Mouse (Mus musculus): ENCODE measurements around the gene Plaur.

Plaur gene

GRCm38 (mm10) chr7:24462388-24463319 lies at the start of gene Plaur:
TSS of gene Plaur (plus strand) at chr7:24462484.
- in situ Hi-C loops (cut with MboI, MseI) = no loop called here

- in situ Hi-C loops (cut with MboI, MseI) = loop anchor here (10.0 kb wide), 1 partner anchor 449 kb away; no protein-coding TSS in a partner anchor
Measured at GRCm38 (mm10) chr7:24413630-24414029, 48.7 kb upstream of the Plaur start.

DNA sequence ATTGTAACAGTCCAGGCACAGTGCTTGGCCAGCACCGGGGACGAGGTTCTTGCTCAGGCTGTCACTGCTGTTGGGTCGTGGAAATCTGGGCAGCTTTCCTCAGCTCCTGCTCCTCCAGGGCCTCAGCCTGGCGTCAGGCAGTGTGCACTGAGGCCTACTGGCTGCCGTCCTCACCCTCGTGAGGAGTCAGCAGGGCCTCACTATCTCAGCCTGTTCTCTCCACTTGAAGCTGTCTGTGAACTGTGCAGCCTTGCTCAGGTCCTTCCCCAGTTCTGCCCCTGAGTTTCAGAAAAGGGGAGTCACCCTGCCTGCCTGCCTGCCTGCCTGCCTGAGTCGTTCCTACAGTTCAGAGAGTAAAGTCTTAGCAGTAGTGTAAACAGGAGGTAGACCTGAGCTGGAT lies 47.0 kb upstream of the Plaur start:
- in situ Hi-C loops (cut with MboI, MseI) = loop anchor here (10.0 kb wide), 1 partner anchor 450 kb away; no protein-coding TSS in a partner anchor

- in situ Hi-C loops (cut with MboI, MseI) = loop anchor here (10.0 kb wide), 1 partner anchor 455 kb away; no protein-coding TSS in a partner anchor
Measured at GRCm38 (mm10) chr7:24419579-24419978, 42.7 kb upstream of the Plaur start.

DNA sequence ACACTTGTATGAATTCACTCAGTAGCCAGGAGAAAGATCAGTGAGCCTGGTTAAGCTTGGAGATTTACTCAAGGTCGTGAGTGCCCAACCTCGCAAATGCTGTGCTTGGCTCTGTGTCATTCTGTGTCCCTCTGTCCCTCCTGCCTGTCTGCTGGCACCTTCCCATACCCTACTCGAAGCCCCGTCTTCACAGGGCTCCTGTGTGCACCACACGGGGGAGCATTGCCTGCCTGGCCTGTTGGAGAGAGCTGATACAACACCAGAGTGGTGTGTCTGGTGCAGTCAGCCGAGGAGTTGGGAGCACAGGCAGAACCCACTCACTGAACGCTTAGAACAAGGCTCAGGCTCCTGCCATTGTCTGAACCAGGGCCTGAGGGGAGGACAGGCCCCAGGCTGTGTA lies 40.6 kb upstream of the Plaur start:
- in situ Hi-C loops (cut with MboI, MseI) = no loop called here

GRCm38 (mm10) chr7:24422251-24422650 lies 40.0 kb upstream of the Plaur start:
- in situ Hi-C loops (cut with MboI, MseI) = no loop called here

DNA sequence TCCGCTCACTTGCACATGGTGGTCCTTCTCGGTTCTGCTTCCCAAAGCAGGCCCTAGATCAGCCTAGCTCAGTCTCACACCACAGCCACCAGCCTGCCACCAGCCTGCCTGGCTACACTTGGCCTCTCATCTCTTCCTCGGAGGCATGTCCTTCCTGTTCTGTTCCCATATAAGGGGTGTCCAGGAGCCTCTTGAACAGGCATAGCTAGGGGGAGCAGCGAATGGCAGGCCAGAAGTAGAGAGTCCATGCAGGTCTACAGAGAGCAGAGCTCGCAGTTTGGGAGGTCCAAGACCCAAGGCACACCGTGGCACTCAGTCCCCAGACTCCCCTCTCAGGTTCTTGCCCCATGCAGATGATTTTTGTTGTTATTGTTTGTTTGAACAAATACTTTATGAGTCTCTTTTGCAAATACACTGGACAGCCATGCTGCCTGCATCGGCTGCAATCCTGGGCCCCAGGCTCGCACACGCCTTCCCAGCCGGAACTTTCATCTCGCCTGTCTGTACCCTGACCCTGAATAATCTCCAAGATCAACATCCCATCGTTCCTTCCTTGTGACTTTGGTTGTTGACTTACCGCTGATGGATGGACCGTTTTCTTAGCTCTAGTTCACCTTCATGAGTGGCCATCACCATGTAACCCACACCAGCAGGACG lies 39.0 kb upstream of the Plaur start:
- in situ Hi-C loops (cut with MboI, MseI) = no loop called here

DNA sequence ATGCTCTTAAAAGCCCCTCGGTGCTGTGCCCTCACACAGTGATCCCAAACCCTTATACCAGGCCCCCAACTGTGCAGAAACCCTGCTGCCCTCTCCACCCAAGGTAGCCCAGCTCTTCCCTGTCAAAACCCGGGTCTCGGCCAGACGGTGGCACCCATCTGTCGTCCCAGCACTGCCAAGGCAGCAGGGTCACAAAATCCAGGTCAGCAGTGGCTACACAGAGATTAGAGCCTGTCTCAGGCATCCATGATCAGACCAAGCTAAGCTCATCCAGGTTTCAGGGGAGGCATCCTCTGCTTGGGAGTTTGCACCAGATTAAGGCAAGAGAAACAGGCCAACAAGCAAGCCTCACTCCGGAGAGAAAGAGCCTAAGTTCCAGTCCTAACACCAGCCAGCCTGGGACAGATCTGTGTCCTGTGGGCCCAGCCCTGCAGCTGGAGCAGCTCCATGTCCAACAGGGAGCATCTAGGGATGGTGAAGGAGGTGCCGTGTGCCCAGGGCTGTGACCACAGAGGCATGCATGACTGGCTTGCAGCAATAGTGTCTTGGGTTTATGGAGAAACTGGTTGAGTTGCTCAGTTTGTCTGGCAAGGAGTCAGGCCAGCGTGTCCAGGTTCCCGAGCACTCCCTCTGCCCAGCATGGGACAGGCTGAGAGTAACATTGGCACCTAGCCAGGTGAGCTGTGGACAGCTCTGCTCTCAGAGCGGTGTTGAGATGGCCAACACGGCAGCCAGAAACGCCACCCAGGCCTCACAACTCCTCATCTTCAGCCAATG lies 38.1 kb upstream of the Plaur start:
- in situ Hi-C loops (cut with MboI, MseI) = no loop called here

DNA sequence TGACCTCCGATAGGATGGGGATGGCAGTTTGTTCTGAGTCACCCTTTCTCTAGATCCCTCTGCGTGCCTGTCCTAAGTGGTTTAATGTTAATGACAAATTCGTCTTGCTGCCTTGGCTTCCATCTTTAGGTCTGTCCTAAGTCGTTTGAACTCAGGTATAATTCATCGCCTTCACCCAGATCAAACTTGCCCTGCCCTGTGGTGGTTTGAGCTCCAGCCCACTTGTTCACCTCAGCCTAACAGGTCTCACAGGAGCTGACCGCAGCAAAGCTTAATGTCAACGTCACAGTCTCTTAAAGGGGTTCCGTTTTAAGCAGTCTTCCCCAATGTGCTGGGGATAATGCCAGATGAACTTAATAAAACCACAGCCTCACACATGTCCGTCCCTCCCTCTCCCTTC lies 36.4 kb upstream of the Plaur start:
- in situ Hi-C loops (cut with MboI, MseI) = no loop called here

- in situ Hi-C loops (cut with MboI, MseI) = no loop called here
Measured at GRCm38 (mm10) chr7:24427168-24427567, 35.1 kb upstream of the Plaur start.

DNA sequence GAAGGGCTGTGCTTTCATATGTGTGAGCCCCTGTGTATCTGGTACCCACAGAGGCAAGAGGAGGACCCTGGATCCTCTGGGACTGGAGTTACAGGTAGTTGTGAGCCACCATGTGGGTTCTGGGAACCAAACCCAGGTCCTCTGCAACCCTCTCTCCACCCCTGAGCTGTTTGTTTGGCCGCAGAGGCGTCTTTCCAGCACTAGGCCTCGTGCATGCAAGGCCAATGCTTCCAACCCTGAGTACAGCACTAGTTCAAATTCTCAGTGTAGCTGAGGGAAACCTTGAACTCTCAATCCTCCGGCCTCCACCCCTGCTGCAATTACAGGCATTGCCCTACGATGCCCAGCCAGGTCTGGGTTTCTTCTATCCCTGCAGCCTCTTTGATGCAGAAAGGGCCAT lies 33.6 kb upstream of the Plaur start:
- in situ Hi-C loops (cut with MboI, MseI) = no loop called here

DNA sequence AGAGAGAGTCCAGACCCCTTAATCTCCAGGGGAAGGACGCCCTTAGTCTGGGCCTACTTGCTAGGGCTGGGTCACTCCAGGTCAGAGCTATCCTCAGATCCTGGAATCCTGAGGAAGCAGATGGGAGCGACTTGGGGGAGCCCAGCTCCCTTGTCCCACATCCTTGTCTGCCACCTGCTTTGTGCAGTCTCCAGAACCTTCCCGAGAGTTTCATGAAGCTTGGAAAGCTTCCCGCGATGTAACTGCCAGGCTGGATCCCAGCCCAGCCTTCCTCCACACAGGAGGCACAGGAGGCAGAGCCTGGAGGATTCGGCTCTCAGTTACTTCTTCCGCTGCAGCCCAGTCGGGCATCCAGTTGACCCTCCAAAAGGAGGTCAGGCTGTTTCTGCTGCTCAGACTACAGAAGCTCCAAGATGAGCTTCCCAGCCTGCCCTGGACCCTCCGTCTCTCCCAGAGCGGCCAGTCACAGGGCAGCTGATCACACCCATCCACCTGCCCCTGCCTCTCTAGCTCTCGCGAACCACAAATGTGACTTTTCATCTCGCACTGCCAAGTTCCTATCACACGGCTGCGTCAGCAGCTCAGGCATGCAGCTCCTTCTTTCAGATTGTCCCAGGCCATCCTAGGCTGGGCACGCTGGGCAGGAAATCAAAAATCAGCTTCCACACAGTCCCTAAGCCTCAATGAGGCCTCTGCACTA lies 32.7 kb upstream of the Plaur start:
- in situ Hi-C loops (cut with MboI, MseI) = no loop called here

DNA sequence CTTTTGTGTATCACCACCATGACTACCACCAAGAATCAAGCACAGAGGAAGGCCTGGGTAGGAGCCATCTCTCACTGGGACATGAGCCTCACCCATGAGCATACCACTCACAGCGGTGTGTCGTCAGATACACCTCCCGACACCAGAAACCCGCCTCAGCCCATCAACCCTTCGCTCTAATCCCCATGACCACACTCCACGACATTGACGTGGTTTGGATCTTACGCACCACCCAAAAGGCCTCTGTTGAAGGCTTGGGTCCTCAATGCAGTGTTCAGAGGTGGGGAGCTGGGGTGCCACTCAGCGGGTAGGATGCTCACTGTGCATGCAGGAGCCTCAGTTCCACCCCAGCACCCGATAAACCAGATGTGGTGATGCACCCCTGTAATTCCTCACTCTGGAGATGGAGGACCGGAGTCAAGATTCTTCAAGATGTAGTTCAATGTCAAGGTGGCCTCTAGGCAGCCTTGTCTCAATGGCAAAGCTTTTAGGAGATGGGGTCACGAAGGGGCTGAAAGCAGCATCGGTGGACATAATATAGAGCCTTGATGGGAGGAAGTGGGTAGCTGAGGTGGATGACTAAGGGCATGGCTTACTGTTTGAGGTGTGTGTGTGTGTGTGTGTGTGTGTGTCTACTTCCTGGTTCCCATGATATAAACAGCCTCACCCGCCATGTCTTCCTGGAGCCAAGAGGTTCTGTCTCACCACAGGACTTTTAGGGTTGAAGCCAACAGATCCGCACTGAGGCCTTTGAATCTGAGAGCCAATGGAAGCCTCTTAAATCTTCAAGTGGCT lies 31.5 kb upstream of the Plaur start:
- in situ Hi-C loops (cut with MboI, MseI) = no loop called here

GRCm38 (mm10) chr7:24431713-24432112 lies 30.6 kb upstream of the Plaur start:
- in situ Hi-C loops (cut with MboI, MseI) = no loop called here

DNA sequence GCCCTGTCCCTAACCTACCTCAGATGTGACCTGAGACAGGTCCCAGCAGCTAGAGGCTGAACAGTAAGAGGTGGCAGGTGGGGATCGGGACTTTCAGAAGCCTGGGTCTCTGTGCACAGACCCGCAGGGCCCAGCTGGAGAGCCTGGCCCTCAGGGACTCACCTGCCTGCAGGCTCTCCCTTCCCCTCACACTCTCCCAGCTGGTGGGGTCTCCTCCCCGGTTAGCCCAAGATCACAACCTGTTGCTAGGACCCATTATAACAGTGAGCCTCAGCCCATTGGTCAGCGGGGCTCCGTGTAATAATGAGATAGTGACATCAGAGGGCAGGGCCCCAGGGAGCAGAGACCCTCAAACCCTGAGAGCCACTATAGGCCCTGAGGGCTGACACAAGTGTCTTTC lies 27.0 kb upstream of the Plaur start:
- in situ Hi-C loops (cut with MboI, MseI) = no loop called here

DNA sequence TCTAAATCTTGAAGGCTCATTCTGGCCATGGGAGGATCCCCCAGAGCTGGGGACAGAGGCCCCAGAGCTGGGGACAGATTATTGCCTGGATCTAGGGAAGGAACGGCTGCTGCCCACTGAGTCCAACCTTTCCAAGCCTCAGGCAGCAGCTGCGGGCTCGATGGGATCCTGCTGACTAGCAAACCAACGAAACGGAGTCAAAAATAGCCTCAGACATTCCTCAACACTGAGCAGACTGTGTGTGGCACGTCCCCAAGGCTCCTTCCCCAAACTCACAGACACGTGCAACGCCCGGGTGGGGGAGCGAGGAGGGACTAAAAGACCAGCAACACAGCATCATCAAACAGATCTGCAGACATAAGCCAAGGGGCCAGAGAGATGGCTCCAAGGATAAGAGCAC lies 24.3 kb upstream of the Plaur start:
- in situ Hi-C loops (cut with MboI, MseI) = no loop called here

DNA sequence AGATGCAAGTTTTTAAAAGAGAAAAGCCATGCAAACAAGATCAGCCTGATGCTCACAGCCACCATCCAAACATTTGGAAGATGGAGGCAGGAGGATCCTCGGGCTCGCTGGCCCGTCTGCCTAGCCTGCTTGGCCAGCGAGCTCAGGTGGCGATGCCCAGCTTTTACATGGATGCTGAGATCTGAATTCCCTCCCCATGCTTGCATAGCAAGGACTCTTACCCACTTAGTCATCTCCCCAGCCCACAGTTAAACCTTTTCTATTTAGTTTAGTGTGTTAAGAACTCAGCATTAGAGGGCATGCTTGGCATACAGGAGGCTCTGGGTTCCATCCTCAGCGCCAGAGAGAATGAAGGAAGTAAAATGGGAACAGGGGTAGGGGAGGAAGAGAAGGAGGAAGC lies 23.1 kb upstream of the Plaur start:
- in situ Hi-C loops (cut with MboI, MseI) = no loop called here

DNA sequence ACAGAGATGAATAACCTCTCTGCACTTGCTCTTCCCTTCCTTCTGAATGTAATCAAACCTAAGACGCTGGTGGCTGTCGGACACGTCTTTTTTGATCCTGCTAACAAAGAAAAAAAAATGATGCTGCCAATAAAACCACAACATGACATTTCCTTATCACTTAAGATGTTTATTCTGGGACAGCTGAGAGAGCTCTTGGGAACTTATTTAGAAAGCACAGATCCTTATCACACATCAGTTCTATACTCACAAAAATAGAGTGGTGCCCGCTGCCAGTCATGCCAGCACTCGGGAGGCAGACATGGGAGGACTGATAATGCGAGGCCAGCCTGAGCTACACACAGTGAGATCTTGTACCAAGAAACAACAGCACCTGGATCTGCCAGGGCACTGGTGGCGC lies 22.4 kb upstream of the Plaur start:
- in situ Hi-C loops (cut with MboI, MseI) = no loop called here

- in situ Hi-C loops (cut with MboI, MseI) = no loop called here
Measured at GRCm38 (mm10) chr7:24441785-24442184, 20.5 kb upstream of the Plaur start.

DNA sequence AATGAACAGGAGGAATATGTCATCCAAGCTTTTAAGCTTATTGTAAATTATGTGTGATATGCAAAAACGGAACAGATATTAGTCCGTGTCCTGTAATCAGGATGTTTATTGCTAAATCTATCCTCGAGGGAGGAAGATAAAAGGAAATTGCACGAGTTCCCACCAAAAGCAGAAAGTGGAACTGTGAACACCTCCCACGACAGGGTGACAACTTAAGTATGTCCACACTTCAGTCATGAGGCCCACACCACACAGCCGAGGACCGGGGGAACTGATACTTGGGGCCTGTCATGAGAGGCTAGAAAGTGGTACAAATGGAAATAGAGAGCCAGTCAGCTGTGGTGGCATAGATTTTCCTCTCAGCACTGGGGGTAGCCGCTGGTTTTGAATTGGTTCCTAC lies 20.0 kb upstream of the Plaur start:
- in situ Hi-C loops (cut with MboI, MseI) = no loop called here
